Mouse (Mus musculus): Measurements from ENCODE around the gene Myo19. TPM values are rescaled to one million over a fixed set of nuclear protein-coding genes. Genes with fewer than 3 reads are reported as not detected.

Myo19 gene
- total RNA-seq, 2 experiments from 2014 or later = 9.3 to 15.4 TPM

DNA sequence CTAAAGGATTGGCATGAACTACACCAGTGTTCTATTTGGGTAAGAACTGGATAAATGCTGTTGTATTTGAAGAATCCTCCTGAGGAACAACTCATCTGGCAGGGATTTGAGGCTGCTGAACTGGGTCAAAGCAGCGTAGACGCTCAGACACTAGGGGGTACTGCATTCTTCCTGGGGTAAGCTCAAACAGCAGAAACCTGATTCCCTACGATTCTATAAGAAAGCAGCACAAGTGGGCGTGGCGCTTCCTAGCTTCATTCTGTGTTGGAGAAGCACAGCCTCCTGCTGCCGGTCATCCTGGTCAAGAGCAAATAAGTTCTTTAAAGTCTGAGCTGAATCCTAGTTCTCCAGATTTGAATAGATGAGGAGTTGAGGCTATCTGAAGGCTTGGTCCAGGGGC is 52.3 kb downstream of the Myo19 start:
- intact Hi-C loops (cut with DNase I) = no loop called here
- DNase-seq (ENCODE audit: low spot score in 2 of 2) = no peak

DNA sequence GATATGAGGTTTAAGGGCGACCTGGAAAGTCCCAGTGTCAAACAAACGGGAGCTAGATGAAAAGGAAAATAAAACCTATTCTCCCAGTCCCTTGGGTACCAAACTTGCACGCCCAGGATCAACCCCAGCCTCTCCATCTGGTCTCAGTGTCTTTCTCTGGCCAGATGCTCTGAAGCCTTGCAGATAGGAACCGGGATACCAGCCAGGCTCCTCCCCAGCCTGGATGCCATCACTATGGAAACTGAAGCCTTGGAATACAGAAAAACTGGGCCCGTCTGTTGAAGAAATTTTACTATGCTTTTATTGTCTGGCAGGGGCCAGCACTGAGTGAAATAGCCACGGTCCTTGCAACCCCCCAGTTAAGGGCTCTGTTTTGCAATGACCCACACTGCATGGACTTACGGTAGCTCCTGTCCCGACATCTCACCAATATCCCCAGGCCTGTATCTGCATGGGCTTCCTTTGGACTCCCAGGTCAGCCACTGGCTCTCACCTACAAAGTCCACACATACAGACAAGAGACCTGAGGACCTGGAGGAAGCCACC is 59.6 kb downstream of the Myo19 start:
- intact Hi-C loops (cut with DNase I) = no loop called here
- peak; percentile 54 to 56 for DNase-seq (ENCODE audit: low spot score in 2 of 2)

- no peak for DNase-seq (ENCODE audit: low spot score in 2 of 2)
- intact Hi-C loops (cut with DNase I) = no loop called here
Observed at GRCm38 (mm10) chr11:84940140-84940539, 60.2 kb downstream of the Myo19 start.

GRCm38 (mm10) chr11:84943948-84944347 is 64.0 kb downstream of the Myo19 start:
- intact Hi-C loops (cut with DNase I) = no loop called here
- DNase-seq (ENCODE audit: low spot score in 2 of 2) = no peak

- intact Hi-C loops (cut with DNase I) = no loop called here
- DNase-seq (ENCODE audit: low spot score in 2 of 2) = no peak
Observed at GRCm38 (mm10) chr11:84944639-84945435, 64.9 kb downstream of the Myo19 start.

DNA sequence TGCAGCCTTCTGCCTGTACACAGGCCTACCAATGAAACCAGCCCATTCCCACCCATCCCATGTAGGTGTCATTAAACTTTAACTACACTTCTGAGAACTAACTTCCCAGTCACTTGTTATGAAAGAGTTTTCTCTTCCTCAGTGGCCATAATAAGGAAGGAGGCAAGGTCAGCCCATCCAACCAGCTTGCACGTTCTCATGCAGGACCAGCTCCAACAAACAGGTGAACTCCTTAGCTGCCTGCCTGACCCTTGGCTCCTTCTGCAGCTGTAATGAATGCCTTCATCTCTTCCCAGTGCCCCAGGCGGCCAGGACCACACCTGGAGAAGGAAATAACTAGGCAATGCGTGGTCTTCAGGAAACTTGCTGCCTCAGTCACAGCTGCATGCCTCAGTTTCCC is 65.9 kb downstream of the Myo19 start:
- DNase-seq (ENCODE audit: low spot score in 2 of 2) = no peak
- intact Hi-C loops (cut with DNase I) = no loop called here

DNA sequence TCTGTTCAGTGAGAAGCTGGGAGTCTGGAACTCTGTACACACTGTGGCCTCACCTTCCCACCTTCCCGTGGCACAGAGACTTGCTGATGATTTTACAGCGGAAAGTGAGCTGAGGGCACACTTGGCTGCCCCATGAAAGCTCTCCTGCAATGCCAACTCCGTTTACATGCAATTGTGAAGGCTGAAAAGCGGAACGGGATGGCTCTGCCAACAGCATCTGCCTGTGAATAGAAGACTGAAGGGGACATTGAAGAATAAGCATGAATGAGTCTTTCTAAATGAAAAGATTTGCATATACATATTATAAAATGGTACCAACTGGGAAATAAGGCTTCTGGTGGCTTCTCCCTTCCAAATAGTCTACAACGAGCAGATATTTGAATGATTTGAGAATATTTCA is 67.3 kb downstream of the Myo19 start:
- no peak for DNase-seq (ENCODE audit: low spot score in 2 of 2)
- intact Hi-C loops (cut with DNase I) = no loop called here

- DNase-seq (ENCODE audit: low spot score in 2 of 2) = no peak
- intact Hi-C loops (cut with DNase I) = no loop called here
Observed at GRCm38 (mm10) chr11:84948114-84948513, 68.2 kb downstream of the Myo19 start.

GRCm38 (mm10) chr11:84948526-84948925 is 68.6 kb downstream of the Myo19 start:
- intact Hi-C loops (cut with DNase I) = no loop called here
- no peak for DNase-seq (ENCODE audit: low spot score in 2 of 2)

DNA sequence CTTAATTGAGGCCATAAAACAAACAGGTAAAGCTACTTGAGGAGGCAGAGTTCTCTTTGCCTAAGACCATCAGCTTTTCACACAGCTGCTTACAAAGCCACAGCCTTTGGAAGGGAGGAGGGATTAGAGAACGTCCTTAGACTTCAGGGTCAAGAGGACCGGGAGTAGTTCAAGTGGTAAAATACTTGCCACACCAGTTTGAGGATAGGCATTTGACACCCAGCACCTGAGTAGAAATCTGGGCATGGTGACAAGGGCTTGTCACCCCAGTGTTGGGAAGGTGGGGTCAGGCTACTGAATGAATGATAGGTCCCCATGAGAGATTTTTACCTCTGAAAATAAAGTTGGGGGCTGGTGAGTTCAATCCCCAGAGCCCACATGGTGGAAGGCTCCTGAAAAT is 72.7 kb downstream of the Myo19 start:
- intact Hi-C loops (cut with DNase I) = no loop called here
- no peak for DNase-seq (ENCODE audit: low spot score in 2 of 2)

DNA sequence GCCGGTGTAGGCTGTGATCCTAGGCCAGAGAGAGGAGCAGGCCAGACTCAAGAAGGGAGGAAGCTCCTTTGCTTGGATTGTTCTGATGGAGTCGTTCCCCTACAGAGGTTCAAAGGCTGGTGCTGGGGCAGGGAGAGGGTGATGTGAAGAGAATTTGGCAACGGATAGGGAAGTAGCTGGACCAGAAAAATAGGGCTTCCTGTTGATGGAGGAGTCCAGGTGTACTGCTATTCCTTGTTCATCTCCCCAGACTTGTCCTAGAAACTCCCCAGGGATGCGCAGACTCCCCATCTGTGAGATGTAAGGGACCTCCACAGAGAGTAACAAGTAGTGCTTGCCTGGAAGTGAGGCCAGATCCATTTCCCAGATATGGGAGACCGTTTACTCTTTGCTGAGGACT is 76.5 kb downstream of the Myo19 start:
- DNase-seq (ENCODE audit: low spot score in 2 of 2) = no peak
- intact Hi-C loops (cut with DNase I) = no loop called here

DNA sequence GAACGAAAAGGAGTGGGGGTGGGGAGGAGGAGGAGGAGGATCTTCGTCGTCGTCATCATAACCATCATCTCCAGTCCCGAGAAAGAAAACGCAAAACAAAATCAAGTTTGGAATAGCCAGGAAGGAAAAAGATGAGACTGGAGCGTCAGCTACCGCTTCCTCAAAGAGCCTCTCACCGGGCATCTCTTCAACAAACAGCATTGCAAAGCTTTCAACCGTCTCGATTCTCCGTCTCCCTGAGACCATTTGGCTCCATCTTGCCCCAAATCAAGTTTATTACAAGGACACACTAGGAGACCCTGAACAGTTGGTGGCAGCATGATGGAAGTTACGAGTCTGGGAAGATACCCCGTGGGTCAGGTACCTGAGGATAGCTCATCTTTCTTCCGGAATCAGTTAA is 77.2 kb downstream of the Myo19 start:
- intact Hi-C loops (cut with DNase I) = no loop called here
- no peak for DNase-seq (ENCODE audit: low spot score in 2 of 2)

DNA sequence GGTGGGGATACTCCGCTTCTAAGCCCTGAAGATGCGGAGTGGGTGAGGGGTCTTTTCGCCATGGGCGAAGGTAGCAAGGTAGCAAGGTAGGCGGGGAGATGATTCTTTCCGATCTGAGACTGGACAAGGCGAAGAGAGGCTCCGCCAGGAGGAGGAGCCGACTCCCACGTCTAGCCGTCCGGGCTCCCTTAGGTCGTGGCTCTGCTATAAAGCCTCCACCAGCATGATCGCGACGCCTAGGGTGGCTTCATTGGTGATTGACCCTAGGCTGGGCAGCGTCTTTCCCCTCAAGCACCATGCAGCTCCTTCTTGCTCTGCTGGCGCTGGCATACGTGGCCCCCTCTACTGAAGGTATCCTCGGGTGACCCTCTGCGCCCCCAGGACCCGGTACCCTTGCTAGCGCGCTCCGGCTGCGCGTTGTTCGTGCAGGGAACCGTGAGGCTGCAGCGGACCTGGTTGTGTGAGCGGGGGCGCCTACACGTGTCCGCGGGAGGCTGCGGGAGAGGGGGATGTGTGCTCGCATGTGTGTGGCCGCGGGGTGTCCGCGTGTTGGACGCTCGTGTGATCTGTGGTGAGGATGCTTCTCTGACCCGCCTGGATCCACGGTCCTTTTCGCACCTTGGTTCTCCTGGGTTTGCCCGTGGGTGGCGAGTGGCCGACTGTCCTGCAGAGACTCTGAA is 77.8 kb downstream of the Myo19 start, which contains the start of gene Car4:
TSS of gene Car4 (plus strand) at position 196 of the 680 bp plus-strand sequence.
- intact Hi-C loops (cut with DNase I) = no loop called here
- peak; percentile 60 to 64 for DNase-seq (ENCODE audit: low spot score in 2 of 2)

DNA sequence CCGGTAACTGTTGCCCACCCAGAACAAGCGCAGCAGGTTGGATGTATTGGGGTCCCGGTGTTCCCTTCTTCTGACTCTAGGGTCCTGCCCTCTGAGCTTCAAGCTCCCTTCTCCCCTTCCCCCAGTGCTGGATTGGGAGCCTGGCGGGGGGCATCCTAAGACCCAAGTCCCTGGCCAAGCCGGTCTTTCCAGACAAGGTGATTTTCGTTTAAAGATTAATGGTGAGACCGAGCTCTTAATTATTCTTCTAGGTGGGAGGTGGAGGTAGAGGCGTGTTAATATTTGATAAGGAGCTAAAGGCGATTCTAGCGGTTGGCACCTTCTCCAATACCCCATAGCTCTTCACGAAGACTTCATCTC is 78.3 kb downstream of the Myo19 start:
- intact Hi-C loops (cut with DNase I) = no loop called here
- DNase-seq (ENCODE audit: low spot score in 2 of 2) = no peak

- no peak for DNase-seq (ENCODE audit: low spot score in 2 of 2)
- intact Hi-C loops (cut with DNase I) = no loop called here
Observed at GRCm38 (mm10) chr11:84959181-84959580, 79.2 kb downstream of the Myo19 start.

DNA sequence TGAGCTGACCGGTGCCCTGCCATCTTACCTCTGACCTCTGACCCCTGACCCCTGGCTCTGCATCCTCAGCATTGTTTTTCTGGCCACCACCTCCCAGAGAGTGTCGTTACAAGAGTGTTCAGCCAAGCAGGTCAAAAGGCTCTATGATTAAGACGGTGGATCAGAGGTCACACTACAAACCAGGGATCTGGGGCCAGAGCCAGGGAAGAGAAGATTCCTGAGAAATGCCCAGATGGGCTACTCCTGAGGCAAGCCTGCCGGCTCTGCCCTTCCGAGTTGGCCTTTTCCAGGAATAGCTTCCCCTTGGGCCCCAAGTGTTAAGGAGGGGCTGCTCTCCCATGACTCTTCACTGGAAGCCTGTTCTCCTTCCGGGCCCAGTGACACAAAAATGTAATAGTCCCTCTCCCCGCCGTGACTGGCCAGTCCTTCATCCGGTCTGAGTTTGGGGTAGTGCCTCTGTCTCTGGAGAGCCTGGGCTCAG is 79.8 kb downstream of the Myo19 start:
- DNase-seq (ENCODE audit: low spot score in 2 of 2) = no peak
- intact Hi-C loops (cut with DNase I) = no loop called here

DNA sequence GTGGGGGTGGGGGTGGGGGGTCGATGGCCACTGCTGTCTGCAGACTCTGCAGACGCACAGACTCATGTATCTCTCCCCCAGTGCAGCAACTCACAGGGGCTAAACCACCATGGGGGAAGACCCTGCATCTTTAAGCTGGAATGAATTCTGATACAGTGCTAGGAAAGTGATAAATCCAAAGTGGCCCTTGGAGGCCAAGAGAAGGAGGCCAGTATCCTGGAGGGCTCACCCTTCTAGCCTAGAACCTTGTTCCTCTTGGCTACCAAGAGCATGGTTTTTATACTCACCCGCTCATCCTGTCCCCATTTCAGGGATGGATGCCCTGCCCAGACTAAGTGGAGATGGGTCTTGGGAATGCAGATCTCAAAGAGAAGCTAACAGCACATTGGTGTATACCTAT is 80.3 kb downstream of the Myo19 start:
- DNase-seq (ENCODE audit: low spot score in 2 of 2) = no peak

GRCm38 (mm10) chr11:84960780-84961179 is 80.8 kb downstream of the Myo19 start:
- DNase-seq (ENCODE audit: low spot score in 2 of 2) = no peak
- intact Hi-C loops (cut with DNase I) = no loop called here

More for the DNA sequence above, 80.3 kb downstream of the Myo19 start:
- intact Hi-C loops (cut with DNase I) = no loop called here
